Mouse (Mus musculus): ENCODE measurements at regions not wholly inside any gene's neighbourhood (a gene's known extent, or its start where the extent isn't known, plus 50 kb on each side); places are given as distances from the start of the nearest gene placed in this dataset.

GRCm38 (mm10) chr14:25185556-25185958 is 273.4 kb upstream of the Zmiz1 start:
- Histone ChIP-seq H3K4me1 (ENCODE audit: control insufficient read depth in 1 of 2, insufficient read depth in 2 of 2, low read length in 2 of 2) (no peaks in the 10 kb centered on the region), H3K4me3 (ENCODE audit: control insufficient read depth in 1 of 2, insufficient read depth in 1 of 2, low read depth in 2 of 2, low read length in 2 of 2) (no peak overlapping the region), H3K36me3 (ENCODE audit: control insufficient read depth in 1 of 2, insufficient read depth in 2 of 2, low read length in 2 of 2) (no peaks in the 10 kb centered on the region), H3K27me3 (ENCODE audit: control insufficient read depth in 1 of 2, insufficient read depth in 2 of 2, low read length in 2 of 2) (no peaks in the 10 kb centered on the region), H3K9ac (ENCODE audit: control insufficient read depth, low read depth, low read length, poor library complexity, severe bottlenecking) (no peak overlapping the region), H3K27ac (ENCODE audit: control insufficient read depth, low read depth, low read length) (no peak overlapping the region), H3K79me2 (ENCODE audit: control insufficient read depth, insufficient read depth, low read length, poor library complexity) (no peaks in the 10 kb centered on the region), H3K9me3 (replicated peaks; ENCODE audit: insufficient read depth, low read length) (no peaks in the 10 kb centered on the region)
- DNase-seq (ENCODE audit: low read depth, low spot score) = no peak
- no peak for TF ChIP-seq MAZ (IDR thresholded peaks at IDR 0.05; ENCODE audit: low read depth, low read length)
- TF ChIP-seq MAFK (IDR thresholded peaks at IDR 0.05; ENCODE audit: borderline replicate concordance, low read depth, low read length) = no peak
- no peak for TF ChIP-seq NRF1 (IDR thresholded peaks at IDR 0.05; ENCODE audit: insufficient read depth, low read depth, low read length, poor library complexity, severe bottlenecking)
- no peak for TF ChIP-seq ETS1 (IDR thresholded peaks at IDR 0.05; ENCODE audit: low read depth, low read length)
- TF ChIP-seq SIN3A (IDR thresholded peaks at IDR 0.05; ENCODE audit: low read length) = no peak
- no peak for TF ChIP-seq SMC3 (IDR thresholded peaks at IDR 0.05; ENCODE audit: low read depth, low read length)
- no peak for TF ChIP-seq RAD21 (IDR thresholded peaks at IDR 0.05; ENCODE audit: low read depth, low read length)
- no peak for TF ChIP-seq NELFE (IDR thresholded peaks at IDR 0.05; ENCODE audit: low read depth, low read length)
- TF ChIP-seq RCOR1 (IDR thresholded peaks at IDR 0.05; ENCODE audit: low read depth, low read length) = no peak
- no peak for TF ChIP-seq CHD2 (IDR thresholded peaks at IDR 0.05; ENCODE audit: low read length)
- TF ChIP-seq ZNF384 (IDR thresholded peaks at IDR 0.05; ENCODE audit: low read depth, low read length) = no peak
- TF ChIP-seq TBP (IDR thresholded peaks at IDR 0.05; ENCODE audit: low read depth, low read length) = no peak
- no peak for TF ChIP-seq ELF1 (IDR thresholded peaks at IDR 0.05; ENCODE audit: low read depth, low read length)
- TF ChIP-seq MXI1 (IDR thresholded peaks at IDR 0.05; ENCODE audit: low read depth, low read length) = no peak
- TF ChIP-seq GATA1 (IDR thresholded peaks at IDR 0.05; ENCODE audit: low read depth, low read length) = no peak

DNA sequence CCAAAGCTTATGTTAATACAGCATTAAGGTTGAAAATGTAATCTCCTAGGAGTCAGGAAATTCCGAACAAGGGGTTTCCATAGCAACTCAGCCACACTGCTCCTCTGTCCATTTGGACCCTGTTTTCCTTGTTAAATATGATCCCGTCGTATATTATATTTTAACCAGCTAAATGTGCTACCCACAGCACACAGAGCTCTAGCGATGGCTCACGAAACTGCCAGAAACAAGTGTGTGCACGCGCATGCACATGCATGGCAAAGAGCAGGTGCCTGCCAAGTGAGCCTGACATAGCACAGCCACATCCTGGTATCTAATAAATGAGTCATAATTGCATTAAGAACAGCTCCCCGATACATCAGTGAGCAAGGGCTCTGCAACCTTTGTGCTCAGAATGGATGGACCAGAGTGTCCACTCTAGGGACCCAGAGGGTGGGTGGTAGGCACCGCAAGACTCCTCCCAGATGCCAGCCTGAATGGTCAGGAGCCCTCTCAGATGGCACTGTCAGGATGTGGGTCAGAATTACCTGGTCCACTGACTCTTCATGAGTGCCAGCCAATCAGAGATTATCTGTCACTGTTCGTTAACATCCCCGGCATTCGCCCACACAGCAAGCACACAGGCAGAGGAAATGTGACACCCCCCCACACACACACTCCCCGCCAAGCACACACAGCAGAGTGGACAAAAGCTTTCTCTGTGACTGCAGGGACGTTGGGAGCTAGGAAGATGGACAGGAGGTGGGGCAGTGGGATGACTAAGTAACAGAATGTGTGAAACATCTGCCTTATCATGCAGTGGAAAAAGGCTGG is 272.8 kb upstream of the Zmiz1 start:
- H3K9ac ChIP-seq (ENCODE audit: control insufficient read depth, low read depth, low read length, poor library complexity, severe bottlenecking) = no peak overlapping the region
- no peak overlapping the region for H3K4me3 ChIP-seq (ENCODE audit: control insufficient read depth in 1 of 2, insufficient read depth in 1 of 2, low read depth in 2 of 2, low read length in 2 of 2)
- no peaks in the 10 kb centered on the region for H3K79me2 ChIP-seq (ENCODE audit: control insufficient read depth, insufficient read depth, low read length, poor library complexity)
- DNase-seq (ENCODE audit: low read depth, low spot score) = no peak
- no peaks in the 10 kb centered on the region for H3K9me3 ChIP-seq (replicated peaks; ENCODE audit: insufficient read depth, low read length)
- H3K4me1 ChIP-seq (ENCODE audit: control insufficient read depth in 1 of 2, insufficient read depth in 2 of 2, low read length in 2 of 2) = no peaks in the 10 kb centered on the region
- no peaks in the 10 kb centered on the region for H3K27me3 ChIP-seq (ENCODE audit: control insufficient read depth in 1 of 2, insufficient read depth in 2 of 2, low read length in 2 of 2)
- H3K27ac ChIP-seq (ENCODE audit: control insufficient read depth, low read depth, low read length) = no peak overlapping the region
- TF ChIP-seq MAFK (IDR thresholded peaks at IDR 0.05; ENCODE audit: borderline replicate concordance, low read depth, low read length) = no peak
- no peak for TF ChIP-seq SIN3A (IDR thresholded peaks at IDR 0.05; ENCODE audit: low read length)
- no peak for TF ChIP-seq ZKSCAN1 (IDR thresholded peaks at IDR 0.05; ENCODE audit: low read depth, low read length)
- no peak for TF ChIP-seq MYB (IDR thresholded peaks at IDR 0.05; ENCODE audit: low read depth, low read length)
- TF ChIP-seq NRF1 (IDR thresholded peaks at IDR 0.05; ENCODE audit: insufficient read depth, low read depth, low read length, poor library complexity, severe bottlenecking) = no peak
- TF ChIP-seq HCFC1 (IDR thresholded peaks at IDR 0.05; ENCODE audit: low read depth, low read length) = no peak
- no peak for TF ChIP-seq USF2 (IDR thresholded peaks at IDR 0.05; ENCODE audit: borderline replicate concordance in 1 of 2, insufficient read depth in 1 of 2, low read depth in 1 of 2, low read length in 2 of 2)
- no peak for TF ChIP-seq ETS1 (IDR thresholded peaks at IDR 0.05; ENCODE audit: low read depth, low read length)
- no peak for TF ChIP-seq ZNF384 (IDR thresholded peaks at IDR 0.05; ENCODE audit: low read depth, low read length)
- H3K36me3 ChIP-seq (ENCODE audit: control insufficient read depth in 1 of 2, insufficient read depth in 2 of 2, low read length in 2 of 2) = no peaks in the 10 kb centered on the region
